Mouse (Mus musculus) embryonic fibroblast, embryonic 13.5 days (primary cell): ENCODE data around the gene Gstp2.

ENCODE experiments used
- CTCF ChIP-seq: IDR thresholded peaks from 2 replicates; pipeline ENCODE4 v1.5.1; 2011; ENCODE audit warnings: mild to moderate bottlenecking, control low read depth, low read length, moderate library complexity, borderline replicate concordance; ENCODE audit not compliant: insufficient read depth
- POLR2A ChIP-seq: IDR thresholded peaks from 2 replicates; pipeline ENCODE4 v1.6.1; 2011; ENCODE audit warnings: low read depth, mild to moderate bottlenecking, control low read depth, low read length, moderate library complexity

DNA sequence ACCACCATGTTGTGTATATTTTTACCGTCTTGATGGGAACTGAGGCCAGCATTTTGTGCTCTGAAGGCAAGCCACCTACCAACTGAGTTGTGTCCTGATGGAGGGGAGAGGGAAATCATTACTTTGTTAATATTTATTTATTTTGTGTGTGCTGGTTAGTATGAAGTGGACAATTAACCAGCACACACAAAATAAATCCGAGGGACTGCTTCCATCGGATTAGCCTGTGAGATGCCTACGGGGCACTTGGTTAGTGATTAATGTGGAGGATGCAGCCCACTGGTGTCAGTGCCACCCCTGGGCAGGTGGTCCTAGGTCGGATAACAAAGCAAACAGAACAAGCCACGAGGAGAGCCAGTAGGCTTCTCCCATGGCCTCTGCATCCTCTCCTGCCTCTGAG is 50.9 kb downstream of the Gstp2 start:
- no peak for TF ChIP-seq CTCF
- no peak for TF ChIP-seq POLR2A
